Mouse (Mus musculus): ENCODE data around the gene Habp2. TPM values are rescaled to one million over a fixed set of nuclear protein-coding genes. Genes with fewer than 3 reads are reported as not detected.

Habp2 gene
- polyA plus RNA-seq, 1 experiment: not detected

DNA sequence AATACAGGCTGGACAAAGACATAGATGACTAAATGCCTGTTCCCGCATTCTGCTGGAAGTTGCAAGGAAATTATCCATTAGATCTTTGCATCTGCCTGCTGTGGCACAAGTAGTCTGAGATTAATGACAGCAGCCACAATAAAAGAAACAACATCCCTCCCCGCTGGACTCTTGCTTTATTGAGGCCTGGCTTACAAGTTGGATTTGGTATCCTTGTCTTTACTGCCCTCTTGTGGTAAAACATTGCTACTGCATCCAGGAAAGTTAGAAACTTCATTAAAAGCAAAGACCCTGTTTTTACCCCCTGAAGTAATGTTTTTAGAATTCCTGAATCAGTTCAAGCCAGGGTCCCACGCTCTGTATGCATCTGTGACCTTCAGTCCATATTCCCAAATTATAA, 31.4 kb upstream of the Habp2 start:
- H3K4me3 ChIP-seq (ENCODE audit: low read depth, low read length): no peak overlapping the region
- H3K4me1 ChIP-seq (ENCODE audit: control insufficient read depth, insufficient read depth, low read length): no peaks in the 10 kb centered on the region
- H3K36me3 ChIP-seq (ENCODE audit: control insufficient read depth, insufficient read depth, low read length, poor library complexity, severe bottlenecking): no peaks in the 10 kb centered on the region
- no peaks in the 10 kb centered on the region for H3K27me3 ChIP-seq (ENCODE audit: control insufficient read depth, insufficient read depth, low read length, poor library complexity, severe bottlenecking)
- H3K9me3 ChIP-seq (replicated peaks; ENCODE audit: control insufficient read depth, insufficient read depth, low read length, poor library complexity, severe bottlenecking): 0 out of 2 replicates have a peak, but pooled peaks cover 2% of the 10 kb centered on the region
- H3K9ac ChIP-seq (ENCODE audit: low read depth, poor library complexity, severe bottlenecking): no peak overlapping the region
- TF ChIP-seq CTCF (IDR thresholded peaks at IDR 0.05; ENCODE audit: low read depth, low read length) (peak; percentile 6), POLR2A (IDR thresholded peaks at IDR 0.05; ENCODE audit: insufficient read depth, low read length) (no peak)
- no peak overlapping the region for H3K27ac ChIP-seq (ENCODE audit: insufficient read depth, low read length)

DNA sequence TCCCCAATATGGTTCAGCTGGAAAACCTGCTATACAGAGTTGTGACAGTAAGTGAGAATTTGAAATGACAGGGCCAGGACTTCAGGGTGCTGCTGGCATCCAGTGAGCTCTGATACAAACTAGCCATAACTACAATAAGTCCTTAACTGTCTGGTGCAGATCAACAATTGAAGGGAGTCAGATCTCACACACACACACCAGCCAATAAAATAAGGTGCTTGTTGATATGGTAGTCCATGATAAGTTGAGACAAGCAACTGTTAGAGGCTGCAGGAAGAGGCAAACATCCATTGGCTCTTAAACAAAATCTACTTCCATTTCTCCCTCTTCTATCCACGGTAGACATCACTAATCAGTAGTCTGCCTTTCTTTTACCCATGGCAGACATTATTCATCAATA, 30.7 kb upstream of the Habp2 start:
- Histone ChIP-seq H3K9me3 (replicated peaks; ENCODE audit: control insufficient read depth, insufficient read depth, low read length, poor library complexity, severe bottlenecking) (0 out of 2 replicates have a peak, but pooled peaks cover 2% of the 10 kb centered on the region), H3K36me3 (ENCODE audit: control insufficient read depth, insufficient read depth, low read length, poor library complexity, severe bottlenecking) (no peaks in the 10 kb centered on the region), H3K27ac (ENCODE audit: insufficient read depth, low read length) (no peak overlapping the region), H3K9ac (ENCODE audit: low read depth, poor library complexity, severe bottlenecking) (no peak overlapping the region), H3K4me1 (ENCODE audit: control insufficient read depth, insufficient read depth, low read length) (no peaks in the 10 kb centered on the region), H3K4me3 (ENCODE audit: low read depth, low read length) (no peak overlapping the region), H3K27me3 (ENCODE audit: control insufficient read depth, insufficient read depth, low read length, poor library complexity, severe bottlenecking) (no peaks in the 10 kb centered on the region)
- no peak for TF ChIP-seq EP300 (IDR thresholded peaks at IDR 0.05; ENCODE audit: insufficient read depth, low read depth, low read length)
- no peak for TF ChIP-seq CTCF (IDR thresholded peaks at IDR 0.05; ENCODE audit: low read depth, low read length)
- no peak for TF ChIP-seq POLR2A (IDR thresholded peaks at IDR 0.05; ENCODE audit: insufficient read depth, low read length)

DNA sequence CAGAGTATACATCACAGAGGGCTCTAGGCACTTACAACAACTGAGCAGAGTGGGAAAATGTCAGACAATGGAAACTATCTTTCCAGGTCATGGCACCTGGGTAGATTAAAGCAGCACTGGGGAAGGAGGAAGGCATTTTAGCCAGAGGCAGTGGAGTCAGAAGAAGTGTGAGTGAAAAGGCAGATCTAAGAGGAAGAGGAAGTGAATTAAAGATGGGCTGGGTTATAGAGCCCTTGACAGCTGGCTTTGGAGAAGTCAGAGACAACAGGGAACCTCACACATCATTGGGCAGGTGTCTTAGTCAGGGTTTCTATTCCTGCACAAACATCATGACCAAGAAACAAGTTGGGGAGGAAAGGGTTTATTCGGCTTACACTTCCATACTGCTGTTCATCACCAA, 30.2 kb upstream of the Habp2 start:
- TF ChIP-seq EP300 (IDR thresholded peaks at IDR 0.05; ENCODE audit: insufficient read depth, low read depth, low read length): no peak
- TF ChIP-seq CTCF (IDR thresholded peaks at IDR 0.05; ENCODE audit: low read depth, low read length): no peak
- Histone ChIP-seq H3K4me3 (ENCODE audit: low read depth, low read length) (no peak overlapping the region), H3K27me3 (ENCODE audit: control insufficient read depth, insufficient read depth, low read length, poor library complexity, severe bottlenecking) (no peaks in the 10 kb centered on the region), H3K9ac (ENCODE audit: low read depth, poor library complexity, severe bottlenecking) (no peak overlapping the region), H3K9me3 (replicated peaks; ENCODE audit: control insufficient read depth, insufficient read depth, low read length, poor library complexity, severe bottlenecking) (0 out of 2 replicates have a peak, but pooled peaks cover 2% of the 10 kb centered on the region), H3K27ac (ENCODE audit: insufficient read depth, low read length) (no peak overlapping the region), H3K4me1 (ENCODE audit: control insufficient read depth, insufficient read depth, low read length) (no peaks in the 10 kb centered on the region), H3K36me3 (ENCODE audit: control insufficient read depth, insufficient read depth, low read length, poor library complexity, severe bottlenecking) (no peaks in the 10 kb centered on the region)

- TF ChIP-seq EP300 (IDR thresholded peaks at IDR 0.05; ENCODE audit: insufficient read depth, low read depth, low read length) (no peak), POLR2A (IDR thresholded peaks at IDR 0.05; ENCODE audit: insufficient read depth, low read length) (no peak), CTCF (IDR thresholded peaks at IDR 0.05; ENCODE audit: low read depth, low read length) (no peak)
- 0 out of 2 replicates have a peak, but pooled peaks cover 5% of the 10 kb centered on the region for H3K9me3 ChIP-seq (replicated peaks; ENCODE audit: control insufficient read depth, insufficient read depth, low read length, poor library complexity, severe bottlenecking)
- H3K4me1 ChIP-seq (ENCODE audit: control insufficient read depth, insufficient read depth, low read length): no peaks in the 10 kb centered on the region
- H3K36me3 ChIP-seq (ENCODE audit: control insufficient read depth, insufficient read depth, low read length, poor library complexity, severe bottlenecking): no peaks in the 10 kb centered on the region
- no peak overlapping the region for H3K9ac ChIP-seq (ENCODE audit: low read depth, poor library complexity, severe bottlenecking)
- H3K27me3 ChIP-seq (ENCODE audit: control insufficient read depth, insufficient read depth, low read length, poor library complexity, severe bottlenecking): no peaks in the 10 kb centered on the region
- no peak overlapping the region for H3K27ac ChIP-seq (ENCODE audit: insufficient read depth, low read length)
- H3K4me3 ChIP-seq (ENCODE audit: low read depth, low read length): no peak overlapping the region
These were observed 23.2 kb upstream of the Habp2 start for GRCm38 (mm10) chr19:56263696-56264095.

DNA sequence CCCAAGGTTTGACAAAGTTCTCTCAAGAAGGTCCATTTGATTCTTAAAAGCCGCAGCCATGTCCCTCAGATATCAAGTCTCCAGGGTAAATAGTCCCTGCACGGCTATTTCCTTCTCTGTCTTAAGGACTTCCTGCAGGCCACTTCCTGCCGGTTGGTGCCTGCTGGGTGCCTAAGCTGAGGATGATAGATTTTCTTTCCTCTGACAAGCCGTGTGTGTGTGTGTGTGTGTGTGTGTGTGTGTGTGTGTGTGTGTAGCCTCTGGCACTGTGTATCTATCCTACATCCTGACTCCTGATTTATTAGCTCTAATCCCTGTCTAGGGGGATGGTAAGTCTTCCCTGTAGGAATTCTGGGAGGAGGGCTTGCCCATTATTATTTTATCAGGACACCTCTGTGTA, 22.8 kb upstream of the Habp2 start:
- H3K36me3 ChIP-seq (ENCODE audit: control insufficient read depth, insufficient read depth, low read length, poor library complexity, severe bottlenecking): no peaks in the 10 kb centered on the region
- H3K4me1 ChIP-seq (ENCODE audit: control insufficient read depth, insufficient read depth, low read length): no peaks in the 10 kb centered on the region
- no peak overlapping the region for H3K4me3 ChIP-seq (ENCODE audit: low read depth, low read length)
- TF ChIP-seq EP300 (IDR thresholded peaks at IDR 0.05; ENCODE audit: insufficient read depth, low read depth, low read length) (no peak), CTCF (IDR thresholded peaks at IDR 0.05; ENCODE audit: low read depth, low read length) (no peak), POLR2A (IDR thresholded peaks at IDR 0.05; ENCODE audit: insufficient read depth, low read length) (no peak)
- H3K9me3 ChIP-seq (replicated peaks; ENCODE audit: control insufficient read depth, insufficient read depth, low read length, poor library complexity, severe bottlenecking): 0 out of 2 replicates have a peak, but pooled peaks cover 5% of the 10 kb centered on the region
- no peak overlapping the region for H3K9ac ChIP-seq (ENCODE audit: low read depth, poor library complexity, severe bottlenecking)
- H3K27me3 ChIP-seq (ENCODE audit: control insufficient read depth, insufficient read depth, low read length, poor library complexity, severe bottlenecking): no peaks in the 10 kb centered on the region
- no peak overlapping the region for H3K27ac ChIP-seq (ENCODE audit: insufficient read depth, low read length)

DNA sequence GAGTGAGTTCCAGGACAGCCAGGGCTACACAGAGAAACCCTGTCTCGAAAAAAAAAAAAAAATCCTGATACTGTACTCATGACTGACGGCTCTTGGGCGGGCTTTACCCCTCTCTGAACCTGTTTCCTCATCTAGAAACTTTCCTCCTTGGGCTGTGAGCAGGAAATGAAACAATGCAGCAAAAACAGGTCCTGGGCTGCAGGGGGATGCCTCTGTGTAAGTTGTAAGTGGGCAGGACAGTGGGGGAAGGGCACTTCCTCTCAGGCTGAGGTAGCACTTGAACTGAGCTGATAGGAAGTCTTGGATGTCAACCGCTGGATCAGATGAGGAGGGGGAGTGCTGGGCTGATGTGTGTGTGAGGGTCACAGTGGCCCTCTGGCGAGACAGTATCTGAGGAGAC, 21.8 kb upstream of the Habp2 start:
- Histone ChIP-seq H3K4me3 (ENCODE audit: low read depth, low read length) (no peak overlapping the region), H3K4me1 (ENCODE audit: control insufficient read depth, insufficient read depth, low read length) (no peaks in the 10 kb centered on the region), H3K9me3 (replicated peaks; ENCODE audit: control insufficient read depth, insufficient read depth, low read length, poor library complexity, severe bottlenecking) (0 out of 2 replicates have a peak, but pooled peaks cover 5% of the 10 kb centered on the region), H3K27me3 (ENCODE audit: control insufficient read depth, insufficient read depth, low read length, poor library complexity, severe bottlenecking) (no peaks in the 10 kb centered on the region), H3K36me3 (ENCODE audit: control insufficient read depth, insufficient read depth, low read length, poor library complexity, severe bottlenecking) (no peaks in the 10 kb centered on the region), H3K9ac (ENCODE audit: low read depth, poor library complexity, severe bottlenecking) (no peak overlapping the region), H3K27ac (ENCODE audit: insufficient read depth, low read length) (no peak overlapping the region)
- TF ChIP-seq CTCF (IDR thresholded peaks at IDR 0.05; ENCODE audit: low read depth, low read length): no peak
- no peak for TF ChIP-seq POLR2A (IDR thresholded peaks at IDR 0.05; ENCODE audit: insufficient read depth, low read length)
- TF ChIP-seq EP300 (IDR thresholded peaks at IDR 0.05; ENCODE audit: insufficient read depth, low read depth, low read length): no peak
